Mouse (Mus musculus) lung, adult 2 months (tissue): ENCODE results near the gene Fndc5. TPM values are rescaled to one million over a fixed set of nuclear protein-coding genes. Genes with fewer than 3 reads are reported as not detected.

Experiments
- DNase-seq: peaks from one replicate; pipeline ENCODE4 v3.0.0; 2022
- H3K4me1 ChIP-seq: fragments of 200-500 bp; 2 replicates; pipeline ENCODE4 v1.6.1; 2011; ENCODE audit warnings: low read length; ENCODE audit not compliant: control insufficient read depth, insufficient read depth
- H3K4me3 ChIP-seq: fragments of 200-500 bp; replicated peaks from 2 replicates; pipeline ENCODE3; 2011; ENCODE audit warnings: low read depth, mild to moderate bottlenecking, control low read depth, low read length; ENCODE audit errors: extremely low read depth
- CTCF ChIP-seq: fragments of 200-500 bp; IDR thresholded peaks from 2 replicates; pipeline ENCODE4 v1.5.1; 2011; ENCODE audit warnings: mild to moderate bottlenecking, low read length, control low read depth; ENCODE audit not compliant: insufficient read depth
- POLR2A ChIP-seq: fragments of 200-500 bp; IDR thresholded peaks from 2 replicates; pipeline ENCODE4 v1.6.1; 2011; ENCODE audit warnings: low read depth, mild to moderate bottlenecking, control low read depth, low read length, borderline replicate concordance; ENCODE audit errors: extremely low read depth
- WGBS: fragments of 180-500 bp; shearing (Covaris S2); methylation state at CpG from one replicate; pipeline ENCODE4 v1.1.7; 2018; 5-methylcytosine and 5-hydroxymethylcytosine counted together
- polyA plus RNA-seq: library from polyadenylated mRNA; depleted of rRNA; stranded (reverse); fragments of >200 nt; gene quantifications from 2 replicates; pipeline ENCODE4 v1.2.3, GENCODE M21; 2012

The Fndc5 gene
- polyA plus RNA-seq, 1 experiment = 5.5 TPM

DNA sequence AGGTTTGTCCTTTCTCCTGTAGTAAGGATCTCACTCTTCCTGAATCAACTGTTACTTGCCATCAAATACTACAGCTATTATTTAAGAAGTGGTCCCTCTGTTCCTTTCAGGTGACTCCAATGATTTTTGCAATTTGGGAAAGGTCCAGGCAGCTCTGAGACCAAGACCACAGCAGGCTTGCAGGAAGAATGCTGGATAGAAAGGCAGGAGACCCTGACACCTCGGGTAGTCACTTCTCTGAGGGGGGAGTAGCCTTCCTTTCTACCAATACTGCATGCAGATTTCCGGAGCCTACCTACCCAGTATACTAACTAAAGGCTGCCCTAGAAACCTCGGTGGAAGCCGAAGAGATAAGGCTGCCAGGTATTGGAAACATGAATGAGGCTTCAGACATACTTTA, 8.6 kb downstream of the Fndc5 start:
- WGBS = 65% methylated on average over 4 of the region's 4 CpGs
- DNase-seq = no peak
- no peak for TF ChIP-seq CTCF
- TF ChIP-seq POLR2A = no peak
- Histone ChIP-seq H3K4me3 (no peak overlapping the region), H3K4me1 (no peaks in the 10 kb centered on the region)

DNA sequence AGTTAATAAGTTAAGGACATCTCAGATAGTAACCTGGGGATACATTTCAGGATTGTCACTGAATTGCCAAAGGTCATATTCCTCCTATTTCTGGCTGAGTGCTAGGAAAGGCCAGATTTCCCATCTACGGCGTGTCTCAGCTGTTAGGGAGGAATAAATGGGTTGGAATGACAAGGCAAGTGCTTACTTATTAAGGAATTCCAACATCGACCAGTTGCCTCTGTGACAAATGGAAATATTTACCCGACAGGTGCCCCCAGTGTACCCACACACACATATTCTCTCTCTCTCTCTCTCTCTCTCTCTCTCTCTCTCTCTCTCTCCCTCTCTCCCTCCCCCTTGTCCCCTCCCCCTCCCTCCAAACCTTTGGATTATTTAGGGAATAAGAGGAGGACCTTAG, 9.1 kb downstream of the Fndc5 start:
- TF ChIP-seq POLR2A (no peak), CTCF (no peak)
- no peak for DNase-seq
- H3K4me3 ChIP-seq = no peak overlapping the region
- WGBS = 65% methylated on average over 4 of the region's 4 CpGs
- H3K4me1 ChIP-seq = no peaks in the 10 kb centered on the region

DNA sequence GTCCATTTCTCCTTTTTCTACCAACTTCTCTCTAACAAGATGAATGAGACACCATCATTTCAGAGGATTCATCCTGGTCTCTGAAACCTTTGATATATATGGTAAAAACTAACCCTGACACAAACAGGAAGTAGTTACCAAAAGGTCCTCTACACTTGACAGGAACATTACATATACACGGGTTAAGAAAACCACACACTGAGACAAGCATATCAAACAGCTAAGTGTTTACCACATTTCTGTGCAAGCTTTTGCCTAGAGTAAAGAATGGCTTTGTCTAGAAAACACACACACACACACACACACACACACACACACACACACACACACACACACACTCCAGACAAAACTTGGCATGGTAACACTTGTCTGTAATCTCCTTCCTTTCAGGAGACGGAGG, 9.6 kb downstream of the Fndc5 start:
- no peak overlapping the region for H3K4me3 ChIP-seq
- WGBS = 13% methylated on average over 2 of the region's 2 CpGs
- no peaks in the 10 kb centered on the region for H3K4me1 ChIP-seq
- no peak for DNase-seq
- TF ChIP-seq CTCF (no peak), POLR2A (no peak)

DNA sequence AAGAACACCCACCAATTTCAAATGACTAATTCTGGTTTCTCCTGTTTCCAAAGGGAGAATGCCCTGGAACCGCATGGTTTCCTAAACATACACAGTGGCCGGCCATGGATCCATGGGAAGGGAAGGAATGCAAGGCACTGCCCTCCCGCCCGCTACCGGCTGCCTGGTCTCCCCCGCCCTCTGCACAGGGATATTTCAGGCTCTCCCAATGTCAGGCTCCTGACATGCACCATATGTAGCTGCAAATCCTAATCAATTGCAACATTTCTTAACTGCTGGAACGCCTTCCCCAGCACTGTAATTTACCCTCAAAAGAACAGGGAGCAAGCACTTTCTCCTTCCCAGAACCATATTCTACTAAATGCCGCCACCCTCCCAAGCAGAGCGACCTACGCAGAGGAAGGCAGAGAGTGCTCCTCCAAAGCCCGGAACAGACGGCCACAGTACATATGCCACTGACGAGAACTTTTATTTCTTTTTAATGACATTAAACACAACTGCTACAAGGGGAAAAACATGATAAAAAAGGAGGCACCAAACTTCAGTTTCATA, 10.8 kb downstream of the Fndc5 start:
- no peak for TF ChIP-seq CTCF
- TF ChIP-seq POLR2A = no peak
- WGBS = 83% methylated on average over 13 of the region's 13 CpGs
- Histone ChIP-seq H3K4me1 (no peaks in the 10 kb centered on the region), H3K4me3 (no peak overlapping the region)
- DNase-seq = no peak

DNA sequence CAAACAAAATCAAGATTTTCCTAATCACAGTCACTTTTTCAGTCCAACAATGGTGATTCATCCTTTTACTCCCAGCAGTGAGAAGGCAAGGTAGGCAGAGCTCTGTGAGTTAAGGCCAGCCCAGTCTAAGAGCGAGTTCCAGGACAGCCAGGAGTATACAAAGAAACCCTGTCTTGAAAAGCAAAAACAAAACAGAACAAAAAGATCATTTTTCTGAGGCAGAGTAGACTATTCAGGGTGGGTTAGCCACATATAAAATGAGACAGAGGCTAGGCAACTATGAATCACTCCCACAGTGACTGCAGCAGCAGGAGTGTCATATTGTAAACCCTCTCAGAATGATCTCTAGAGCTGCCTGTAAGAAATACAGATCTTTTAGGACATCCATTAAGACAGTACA, 12.5 kb downstream of the Fndc5 start:
- WGBS = 74% methylated on average over 1 of the region's 1 CpGs
- no peaks in the 10 kb centered on the region for H3K4me1 ChIP-seq
- H3K4me3 ChIP-seq = no peak overlapping the region
- DNase-seq = no peak
- TF ChIP-seq CTCF (no peak), POLR2A (no peak)

DNA sequence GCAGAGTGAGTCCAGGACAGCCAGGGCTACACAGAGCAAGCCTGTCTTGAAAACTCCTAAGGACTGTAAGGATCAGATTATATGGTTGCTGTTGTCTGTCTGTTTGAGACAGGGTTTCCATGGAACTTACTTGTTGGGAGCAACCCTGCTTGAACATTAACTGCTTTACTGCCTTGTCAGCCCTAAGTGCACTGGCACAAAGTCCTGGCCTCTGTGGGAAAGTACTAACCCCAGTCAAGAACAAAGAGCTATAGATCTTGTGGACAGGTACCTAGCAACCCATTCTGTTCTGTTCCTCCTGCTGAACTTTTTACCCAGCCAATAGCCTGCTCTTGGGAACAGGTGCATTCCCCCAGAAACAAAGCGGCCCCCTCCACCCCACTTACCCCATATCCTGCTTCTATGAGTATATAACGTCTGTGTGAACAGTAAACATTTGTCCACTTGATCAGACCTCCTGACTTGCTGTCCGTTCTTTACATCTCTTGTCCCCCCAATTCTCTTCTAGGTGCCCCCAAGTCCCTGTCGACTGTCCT, 14.5 kb downstream of the Fndc5 start:
- no peak for DNase-seq
- TF ChIP-seq POLR2A (no peak), CTCF (no peak)
- H3K4me1 ChIP-seq = no peaks in the 10 kb centered on the region
- no peak overlapping the region for H3K4me3 ChIP-seq
- WGBS = 79% methylated on average over 4 of the region's 4 CpGs

DNA sequence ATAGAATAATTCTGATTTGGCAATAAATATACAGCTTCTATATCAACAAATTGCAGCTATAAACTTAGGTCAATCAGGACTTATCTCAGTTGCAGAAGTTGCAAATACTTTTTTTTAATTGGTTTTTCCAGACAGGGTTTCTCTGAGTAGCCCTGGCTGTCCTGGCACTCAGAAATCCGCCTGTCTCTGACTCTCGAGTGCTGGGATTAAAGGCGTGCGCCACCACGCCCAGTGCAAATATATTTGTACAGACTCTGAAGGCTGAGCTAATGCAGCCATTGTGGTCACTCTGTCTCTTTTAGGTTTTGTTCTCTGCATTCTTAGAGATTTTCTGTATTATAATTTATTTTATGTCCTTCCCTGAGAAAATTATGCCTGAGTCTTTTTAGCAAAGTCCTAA, 20.7 kb downstream of the Fndc5 start:
- no peak for DNase-seq
- WGBS = 67% methylated on average over 5 of the region's 5 CpGs
- no peaks in the 10 kb centered on the region for H3K4me1 ChIP-seq
- H3K4me3 ChIP-seq = no peak overlapping the region
- TF ChIP-seq CTCF (no peak), POLR2A (no peak)

DNA sequence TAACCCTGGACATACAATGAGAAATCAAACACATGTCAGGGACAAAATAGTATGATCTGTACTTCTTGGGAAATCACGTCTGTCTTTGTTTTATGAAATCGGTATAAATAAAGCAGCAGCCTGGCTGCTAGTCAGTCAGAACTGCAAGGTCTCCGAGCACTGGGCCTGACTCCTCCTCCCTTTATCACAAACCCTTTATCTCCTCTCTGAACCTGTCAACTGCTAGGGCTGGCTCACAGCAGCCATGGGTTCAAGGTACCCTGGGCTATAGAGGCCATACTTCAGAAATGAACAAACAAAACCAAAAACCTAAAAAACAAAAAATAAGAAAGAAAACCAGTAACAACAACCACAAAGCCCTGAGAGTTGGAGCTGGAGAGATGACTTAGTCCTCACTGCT, 21.8 kb downstream of the Fndc5 start:
- Histone ChIP-seq H3K4me3 (no peak overlapping the region), H3K4me1 (no peaks in the 10 kb centered on the region)
- WGBS = 56% methylated on average over 3 of the region's 3 CpGs
- DNase-seq = no peak
- TF ChIP-seq POLR2A (no peak), CTCF (no peak)

DNA sequence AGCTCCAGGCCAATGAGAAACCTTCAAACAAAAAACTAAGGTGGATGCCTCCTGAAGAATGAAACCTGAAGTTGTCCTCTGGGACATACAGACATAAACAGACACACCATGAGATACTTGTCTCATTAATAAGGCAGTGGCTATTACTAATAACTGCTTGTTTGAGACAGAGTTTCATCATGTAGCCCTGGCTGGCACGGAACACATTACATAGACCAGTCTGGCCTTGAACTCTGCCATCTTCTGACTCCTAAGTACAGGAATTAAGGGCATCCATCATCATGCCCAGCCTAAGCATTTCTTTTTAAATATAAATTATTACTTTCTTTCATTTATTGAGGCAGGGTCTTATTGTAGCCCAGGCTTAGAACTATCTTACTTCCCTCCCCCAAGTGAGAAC, 24.3 kb downstream of the Fndc5 start:
- Histone ChIP-seq H3K4me1 (no peaks in the 10 kb centered on the region), H3K4me3 (no peak overlapping the region)
- DNase-seq = no peak
- WGBS = 100% methylated on average over 1 of the region's 1 CpGs
- no peak for TF ChIP-seq CTCF
- TF ChIP-seq POLR2A = no peak

DNA sequence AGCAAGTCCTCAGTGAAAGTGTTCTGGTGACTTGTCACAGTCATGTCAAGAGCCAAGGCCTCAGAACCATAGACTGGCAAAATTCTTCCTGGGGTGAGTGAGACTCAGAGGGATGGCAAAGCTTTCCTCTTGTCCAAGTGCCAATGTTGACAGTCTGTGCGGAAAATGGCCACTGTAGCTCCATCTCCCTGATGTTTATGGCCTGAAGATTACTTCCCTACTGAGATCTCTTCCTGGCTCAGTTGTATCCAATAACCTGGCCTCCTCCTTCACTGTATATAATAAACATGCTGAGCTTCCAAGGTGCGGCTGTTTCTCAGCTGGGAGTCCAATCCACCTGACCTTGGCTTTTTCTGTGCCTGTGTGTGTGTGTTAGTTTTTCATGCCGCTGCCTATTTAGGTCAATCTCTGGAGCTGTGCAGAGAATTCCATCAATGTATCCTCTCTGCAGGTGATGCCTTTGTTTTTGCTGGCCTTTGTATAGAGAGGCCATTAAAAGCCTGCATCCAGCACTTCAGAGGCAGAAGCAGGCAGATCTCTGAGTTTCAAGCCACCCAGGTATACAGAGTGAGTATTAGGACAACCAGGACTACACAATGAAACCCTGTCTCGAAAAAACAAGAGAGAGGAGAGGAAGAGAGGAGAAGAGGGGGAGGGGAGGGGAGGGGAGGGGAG, 24.9 kb downstream of the Fndc5 start:
- WGBS = 86% methylated on average over 3 of the region's 4 CpGs
- Histone ChIP-seq H3K4me1 (no peaks in the 10 kb centered on the region), H3K4me3 (no peak overlapping the region)
- DNase-seq = no peak
- TF ChIP-seq POLR2A = no peak
- no peak for TF ChIP-seq CTCF
